Mouse (Mus musculus): Measurements from ENCODE around the gene Olfr497.

Gene Olfr497

GRCm38 (mm10) chr7:108420121-108420520 is at the start of gene Olfr497:
Gene Olfr497 (plus strand): TSS chr7:108420421.
- DNase-seq (ENCODE audit: low spot score in 2 of 2), result no peak

- no peak for DNase-seq (ENCODE audit: low spot score in 2 of 2)
Measured at GRCm38 (mm10) chr7:108392867-108393266, 27.4 kb upstream of the Olfr497 start, which contains the start of gene Olfr495. Gene Olfr495 (plus strand): TSS chr7:108393167.

- no peak for DNase-seq (ENCODE audit: low spot score in 2 of 2)
Measured at GRCm38 (mm10) chr7:108465026-108465425, 44.8 kb downstream of the Olfr497 start, which contains the start of gene Olfr498. Gene Olfr498 (plus strand): TSS chr7:108465326.
